Mouse (Mus musculus) gastrocnemius, adult 2 months (tissue): ENCODE measurements at regions not wholly inside any gene's neighbourhood (a gene's known extent, or its start where the extent isn't known, plus 50 kb on each side); places are given as distances from the start of the nearest gene placed in this dataset.
"Not testable (repeated sequence)": the region's sequence is repeated elsewhere in the genome, so short reads cannot be mapped to it uniquely, and the experiment has no call there.

ENCODE experiments used
- DNase-seq: peaks from one replicate; pipeline ENCODE4 v3.0.0; 2022
- H3K27ac ChIP-seq: fragments of 200-600 bp; 2 replicates; pipeline ENCODE4 v1.8.1; 2022; ENCODE audit warnings: mild to moderate bottlenecking
- H3K4me3 ChIP-seq: fragments of 200-600 bp; 2 replicates; pipeline ENCODE4 v1.8.1; 2022; ENCODE audit warnings: mild to moderate bottlenecking, moderate library complexity
- CTCF ChIP-seq: fragments of 200-600 bp; IDR thresholded peaks from 2 replicates; pipeline ENCODE4 v1.8.1; 2022; ENCODE audit warnings: antibody characterized with exemption, mild to moderate bottlenecking, moderate library complexity
- intact Hi-C: fragments of 180-260 bp; cut with DNase I; formaldehyde crosslinking; loops from one replicate; pipeline ENCODE4 v1.15.1; 2025

- TF ChIP-seq CTCF = no peak
- Histone ChIP-seq H3K4me3 (no peak overlapping the region), H3K27ac (no peak overlapping the region)
- intact Hi-C loops = no loop called here
- DNase-seq = no peak
Measured at GRCm38 (mm10) chr16:65312947-65313346, 207.3 kb upstream of the Htr1f start.

DNA sequence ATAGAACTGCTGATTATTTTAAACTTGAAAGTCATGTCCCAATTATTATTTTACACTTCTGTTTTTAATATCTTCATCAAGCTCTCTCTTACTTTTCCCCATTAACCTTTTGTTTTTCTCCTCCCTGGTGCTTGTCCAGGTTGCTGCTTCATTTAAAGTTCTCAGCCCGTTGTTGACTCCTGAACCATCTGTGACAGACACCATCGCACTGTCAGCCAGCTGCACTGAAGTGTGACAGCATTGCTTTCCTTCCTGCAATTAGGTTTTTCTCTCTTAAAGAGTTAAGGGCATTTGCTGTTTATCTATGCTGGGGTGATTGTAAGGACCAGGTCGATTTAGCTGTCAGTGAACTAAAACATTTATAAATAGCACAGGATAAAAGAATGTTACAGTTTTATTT lies 205.3 kb upstream of the Pou1f1 start:
- DNase-seq = no peak
- no peak for TF ChIP-seq CTCF

GRCm38 (mm10) chr16:65332412-65332811 lies 187.9 kb upstream of the Pou1f1 start:
- TF ChIP-seq CTCF = no peak
- Histone ChIP-seq H3K27ac (no peak overlapping the region), H3K4me3 (no peak overlapping the region)
- intact Hi-C loops = no loop called here
- no peak for DNase-seq

More for the DNA sequence above, 205.3 kb upstream of the Pou1f1 start:
- Histone ChIP-seq H3K4me3 (no peak overlapping the region), H3K27ac (no peak overlapping the region)
- intact Hi-C loops = no loop called here

DNA sequence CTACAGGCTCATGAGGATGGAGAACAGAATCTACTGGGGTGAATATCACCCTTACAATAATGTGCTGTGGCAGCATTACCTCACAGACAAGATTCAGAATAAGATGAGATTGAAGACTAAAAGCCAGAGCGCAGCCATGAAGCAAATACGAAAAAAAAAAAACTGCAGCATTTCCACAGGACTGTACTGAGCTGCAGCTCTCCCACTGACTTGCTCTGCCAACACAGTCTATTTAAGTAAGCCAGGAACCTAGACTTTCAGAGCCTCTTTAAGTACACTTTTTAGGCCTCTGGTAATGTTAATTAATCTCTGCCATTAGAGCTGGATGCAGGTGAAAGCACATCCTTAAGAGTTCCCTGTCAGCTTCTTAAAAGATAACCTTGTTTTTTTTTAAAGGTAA lies 181.1 kb upstream of the Pou1f1 start:
- Histone ChIP-seq H3K27ac (no peak overlapping the region), H3K4me3 (no peak overlapping the region)
- DNase-seq = no peak
- intact Hi-C loops = no loop called here
- TF ChIP-seq CTCF = no peak

DNA sequence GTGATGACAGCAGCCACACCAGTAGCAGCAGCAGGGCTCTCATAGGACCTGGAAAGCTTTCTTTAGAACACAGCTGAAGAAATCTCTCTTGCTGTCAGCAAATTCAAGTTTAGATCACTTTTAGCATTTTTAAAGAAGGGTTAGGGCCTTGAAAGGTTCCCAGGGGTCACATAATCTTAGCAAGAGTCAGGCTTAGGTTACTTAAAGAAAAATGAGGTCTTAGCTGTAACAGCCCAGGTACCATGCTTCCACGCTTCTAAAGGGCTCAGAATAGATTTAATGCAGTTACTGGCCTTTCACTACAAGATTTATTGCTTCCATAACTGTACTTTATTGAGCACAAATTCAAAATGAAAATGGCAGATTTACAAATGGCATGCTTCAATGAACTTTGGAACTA lies 160.4 kb upstream of the Pou1f1 start:
- H3K4me3 ChIP-seq = no peak overlapping the region
- intact Hi-C loops = no loop called here
- no peak for TF ChIP-seq CTCF
- no peak overlapping the region for H3K27ac ChIP-seq
- no peak for DNase-seq

GRCm38 (mm10) chr16:65369271-65369670 lies 151.0 kb upstream of the Pou1f1 start:
- DNase-seq = no peak
- Histone ChIP-seq H3K27ac (no peak overlapping the region), H3K4me3 (no peak overlapping the region)
- intact Hi-C loops = no loop called here
- no peak for TF ChIP-seq CTCF

- H3K4me3 ChIP-seq = no peak overlapping the region
- intact Hi-C loops = loop anchor here (2.0 kb wide), 1 partner anchor 104 kb away; no protein-coding TSS in a partner anchor
- peak; percentile 62 for TF ChIP-seq CTCF
- no peak for DNase-seq
- H3K27ac ChIP-seq = no peak overlapping the region
Measured at GRCm38 (mm10) chr16:65370939-65371338, 149.4 kb upstream of the Pou1f1 start.

GRCm38 (mm10) chr16:65376553-65376952 lies 143.8 kb upstream of the Pou1f1 start:
- TF ChIP-seq CTCF = no peak
- Histone ChIP-seq H3K27ac (no peak overlapping the region), H3K4me3 (no peak overlapping the region)
- intact Hi-C loops = no loop called here
- no peak for DNase-seq

GRCm38 (mm10) chr16:65378276-65378675 lies 142.0 kb upstream of the Pou1f1 start:
- TF ChIP-seq CTCF = no peak
- DNase-seq = no peak
- Histone ChIP-seq H3K27ac (no peak overlapping the region), H3K4me3 (no peak overlapping the region)
- intact Hi-C loops = no loop called here

DNA sequence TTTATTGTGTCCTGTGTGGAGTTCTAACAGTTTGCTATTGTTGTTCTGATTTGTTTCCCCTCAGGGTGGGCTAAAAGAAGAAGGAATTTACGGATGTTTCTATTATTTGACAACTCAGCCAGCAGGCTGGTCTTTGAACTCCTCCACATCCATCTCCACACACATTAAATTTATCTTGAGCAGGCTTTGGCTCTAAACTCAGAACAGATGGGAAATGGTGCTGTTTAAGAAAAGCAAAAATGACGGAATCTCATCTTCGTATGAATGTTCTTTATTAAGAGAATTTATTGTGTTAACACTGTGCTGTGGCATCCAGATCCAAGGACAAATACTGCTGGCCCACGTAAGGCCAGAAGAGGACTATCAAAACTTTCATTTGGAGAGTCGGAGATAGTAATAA lies 140.4 kb upstream of the Pou1f1 start:
- Histone ChIP-seq H3K4me3 (no peak overlapping the region), H3K27ac (no peak overlapping the region)
- intact Hi-C loops = no loop called here
- no peak for DNase-seq
- TF ChIP-seq CTCF = no peak

GRCm38 (mm10) chr16:65403926-65404648 lies 116.2 kb upstream of the Pou1f1 start:
- DNase-seq = no peak
- TF ChIP-seq CTCF = no peak
- intact Hi-C loops = no loop called here
- no peak overlapping the region for H3K4me3 ChIP-seq
- H3K27ac ChIP-seq = no peak overlapping the region

DNA sequence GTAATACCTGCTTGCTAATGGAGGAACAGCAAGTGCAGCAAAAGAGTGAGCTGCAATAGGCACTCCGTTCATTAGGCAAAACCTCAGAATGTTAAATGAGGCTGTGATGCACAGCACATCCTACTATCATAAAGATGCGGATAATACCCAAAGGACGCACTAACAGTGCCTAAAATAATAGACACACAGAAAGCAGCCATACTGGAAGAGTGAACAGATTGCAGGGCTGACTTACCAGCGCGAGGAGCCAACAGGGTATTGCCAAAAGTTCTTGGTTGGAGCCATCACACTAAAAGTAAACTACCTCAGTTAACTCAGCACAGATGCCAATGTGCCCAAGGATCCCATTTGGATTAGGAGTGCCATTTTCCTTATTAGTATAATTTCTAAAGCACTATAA lies 115.5 kb upstream of the Pou1f1 start:
- no peak for DNase-seq
- intact Hi-C loops = no loop called here
- no peak for TF ChIP-seq CTCF
- H3K27ac ChIP-seq = no peak overlapping the region
- no peak overlapping the region for H3K4me3 ChIP-seq

- Histone ChIP-seq H3K27ac (no peak overlapping the region), H3K4me3 (no peak overlapping the region)
- no peak for DNase-seq
- intact Hi-C loops = no loop called here
- no peak for TF ChIP-seq CTCF
Measured at GRCm38 (mm10) chr16:65405824-65406556, 114.3 kb upstream of the Pou1f1 start.

GRCm38 (mm10) chr16:65432046-65432445 lies 88.3 kb upstream of the Pou1f1 start:
- intact Hi-C loops, H3K4me3 ChIP-seq, DNase-seq, H3K27ac ChIP-seq: not testable (repeated sequence)
